Mouse (Mus musculus) brain, embryonic 14.5 days (tissue): ENCODE data around the gene Kpna2.

Source experiments
- CTCF ChIP-seq: fragments of 200-500 bp; IDR thresholded peaks from 2 replicates; pipeline ENCODE4 v1.5.1; 2012; ENCODE audit warnings: inconsistent platforms, mild to moderate bottlenecking, moderate library complexity, borderline replicate concordance; ENCODE audit not compliant: insufficient read depth, insufficient read length; ENCODE audit errors: extremely low read depth
- POLR2A ChIP-seq: fragments of 200-500 bp; IDR thresholded peaks from 2 replicates; pipeline ENCODE4 v1.6.1; 2012; ENCODE audit warnings: mild to moderate bottlenecking, inconsistent platforms, borderline replicate concordance; ENCODE audit not compliant: poor library complexity, insufficient read depth, insufficient read length, severe bottlenecking; ENCODE audit errors: extremely low read depth

GRCm38 (mm10) chr11:107022050-107022683, 22.8 kb upstream of the Kpna2 start:
- TF ChIP-seq CTCF = no peak
- TF ChIP-seq POLR2A = no peak
